Mouse (Mus musculus) forebrain, embryonic 10.5 days (tissue): Measurements from ENCODE around the gene Psmd5. TPM values are rescaled to one million over a fixed set of nuclear protein-coding genes. Genes with fewer than 3 reads are reported as not detected.

ENCODE experiments used
- DNase-seq: peaks from one replicate; pipeline ENCODE4 v3.0.0-alpha.2; 2017; ENCODE audit warnings: low spot score; ENCODE audit errors: extremely low spot score
- H3K27ac ChIP-seq: fragments of 300-500 bp; sonication (generic); 2 replicates; pipeline ENCODE4 v1.5.1; 2016; ENCODE audit warnings: mild to moderate bottlenecking
- H3K27me3 ChIP-seq: fragments of 300-500 bp; sonication (generic); 2 replicates; pipeline ENCODE4 v1.6.1; 2016; ENCODE audit warnings: mild to moderate bottlenecking; ENCODE audit not compliant: poor library complexity, severe bottlenecking
- H3K36me3 ChIP-seq: fragments of 300-500 bp; sonication (generic); replicated peaks from 2 replicates; pipeline ENCODE4 v1.6.1; 2016; ENCODE audit warnings: mild to moderate bottlenecking, moderate library complexity
- H3K4me1 ChIP-seq: fragments of 300-500 bp; sonication (generic); 2 replicates; pipeline ENCODE4 v1.6.1; 2016
- H3K4me3 ChIP-seq: fragments of 300-500 bp; sonication (generic); 2 replicates; pipeline ENCODE4 v1.5.1; 2016; ENCODE audit warnings: mild to moderate bottlenecking, moderate library complexity
- H3K9me3 ChIP-seq: fragments of 300-500 bp; sonication (generic); 2 replicates; pipeline ENCODE4 v1.6.1; 2016; ENCODE audit warnings: mild to moderate bottlenecking, moderate library complexity
- WGBS: fragments of 180-500 bp; shearing (Covaris S2); methylation state at CpG from one replicate; pipeline ENCODE4 v1.1.7; 2016; 5-methylcytosine and 5-hydroxymethylcytosine counted together
- polyA plus RNA-seq: library from polyadenylated mRNA; unstranded; fragments of >200 nt; fragmentation: Nextera tagmentation; extraction: Ambion mirVana; gene quantifications from 2 replicates; pipeline ENCODE4 v1.2.1, GENCODE M21; 2016

Psmd5 gene
- 127 and 135 TPM in 2 replicates for polyA plus RNA-seq

DNA sequence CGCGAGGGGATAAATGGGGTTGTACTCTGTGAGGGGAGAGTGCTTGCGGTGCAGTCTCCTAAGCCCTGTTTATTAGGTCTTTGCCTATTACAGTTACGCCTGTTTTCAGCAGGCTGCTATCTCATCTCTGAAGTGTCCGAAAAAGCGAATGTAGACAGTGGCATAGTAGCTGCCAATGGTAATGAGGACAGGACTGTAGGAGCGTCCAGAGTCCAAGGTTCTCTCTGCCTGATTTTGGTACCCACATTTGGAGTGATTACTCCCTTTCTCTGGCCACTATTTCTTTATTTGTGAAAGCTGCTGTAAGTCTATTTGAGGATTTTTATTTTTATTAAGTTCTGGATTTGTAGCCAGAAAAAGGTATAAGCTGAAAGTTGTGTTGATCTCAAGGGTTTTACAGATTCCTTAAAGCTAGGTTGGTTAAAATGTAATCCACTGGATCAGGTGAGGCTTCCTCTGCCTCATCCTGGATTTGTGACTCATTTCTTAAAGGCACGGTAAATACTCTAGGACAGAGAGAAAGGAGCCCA, at the start of gene Psmd5:
TSS of gene Psmd5 (minus strand) at position 153 of the 530 bp plus-strand sequence.
- H3K4me1 ChIP-seq, result peaks cover 32% of the 10 kb centered on the region
- no peak for DNase-seq
- 12% methylated on average over 8 of the region's 8 CpGs for WGBS
- no peaks in the 10 kb centered on the region for H3K9me3 ChIP-seq
- no peaks in the 10 kb centered on the region for H3K36me3 ChIP-seq
- H3K4me3 ChIP-seq, result peak within 1 kb of the TSS; percentile 40
- H3K27ac ChIP-seq, result no peak within 1 kb of the TSS
- peaks cover 66% of the 10 kb centered on the region for H3K27me3 ChIP-seq

DNA sequence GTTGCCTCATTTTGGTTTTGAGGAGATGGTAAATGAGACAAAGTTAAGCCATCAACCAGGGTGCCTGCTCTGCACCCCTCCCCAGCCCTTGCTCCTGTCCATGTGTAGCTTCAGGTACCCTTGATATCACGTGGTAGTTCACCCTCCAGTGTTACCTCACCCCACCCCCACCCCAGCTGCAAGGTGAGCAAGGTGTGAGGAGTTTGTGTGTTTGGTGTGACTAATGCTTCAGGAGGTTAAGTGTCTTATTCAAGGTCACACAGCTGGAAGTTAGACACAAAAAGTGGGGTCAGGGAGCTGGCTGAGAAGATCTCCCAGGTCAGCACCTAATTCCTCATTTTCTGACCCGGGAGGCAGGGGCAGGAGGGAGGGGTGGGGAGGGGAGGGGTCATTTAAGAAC, 48.0 kb upstream of the Psmd5 start:
- no peaks in the 10 kb centered on the region for H3K9me3 ChIP-seq
- H3K27ac ChIP-seq, result no peak overlapping the region
- H3K4me3 ChIP-seq, result no peak overlapping the region
- 25% methylated on average over 2 of the region's 2 CpGs for WGBS
- 0 out of 2 replicates have a peak, but pooled peaks cover under 1% of the 10 kb centered on the region for H3K27me3 ChIP-seq
- H3K4me1 ChIP-seq, result peaks cover 17% of the 10 kb centered on the region
- DNase-seq, result no peak
- no peaks in the 10 kb centered on the region for H3K36me3 ChIP-seq

DNA sequence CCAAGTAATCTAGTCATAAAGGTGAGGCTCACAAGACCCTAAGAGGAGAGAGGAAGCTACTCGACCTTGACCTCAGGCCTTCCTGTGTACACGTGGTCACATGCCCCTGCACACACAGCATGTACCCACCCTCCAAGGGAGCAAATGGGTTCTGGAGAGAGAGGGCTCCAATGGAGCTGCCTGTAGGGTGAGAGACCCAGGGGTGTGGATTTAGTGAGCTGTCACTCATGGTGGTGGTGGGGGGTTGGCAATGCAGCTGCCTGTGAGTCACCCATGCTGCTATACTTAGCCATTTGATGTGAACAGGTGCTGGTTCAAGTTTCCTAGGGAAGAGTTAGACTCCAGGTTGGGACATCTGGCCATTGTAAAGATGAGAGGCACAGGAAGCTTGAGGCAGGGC, 45.4 kb upstream of the Psmd5 start:
- no peak overlapping the region for H3K27ac ChIP-seq
- no peak overlapping the region for H3K4me3 ChIP-seq
- H3K4me1 ChIP-seq, result peaks cover 17% of the 10 kb centered on the region
- WGBS, result 67% methylated on average over 2 of the region's 2 CpGs
- H3K9me3 ChIP-seq, result no peaks in the 10 kb centered on the region
- no peak for DNase-seq
- no peaks in the 10 kb centered on the region for H3K36me3 ChIP-seq
- peaks cover 15% of the 10 kb centered on the region for H3K27me3 ChIP-seq

DNA sequence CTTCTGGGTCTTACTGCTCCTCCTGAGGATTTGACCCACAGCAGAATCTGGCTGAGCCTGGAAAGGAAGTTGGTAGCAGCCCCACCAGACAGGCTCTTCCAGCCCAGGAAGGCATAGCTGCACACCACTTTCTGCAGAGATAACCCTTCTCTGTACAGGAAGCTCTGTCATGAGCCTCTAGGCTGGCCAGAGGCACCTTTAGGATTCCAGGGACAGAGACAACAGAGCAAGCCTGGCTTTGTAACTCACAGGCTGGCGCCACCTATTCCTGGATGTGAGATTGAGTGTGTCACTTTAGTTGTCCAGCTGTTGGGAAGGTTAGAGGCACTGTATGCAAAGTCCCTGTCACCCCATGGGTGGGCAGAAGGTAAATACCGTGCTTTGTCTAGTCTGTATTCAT, 40.3 kb upstream of the Psmd5 start:
- peaks cover 66% of the 10 kb centered on the region for H3K27me3 ChIP-seq
- 46% methylated on average over 2 of the region's 2 CpGs for WGBS
- no peaks in the 10 kb centered on the region for H3K36me3 ChIP-seq
- no peak overlapping the region for H3K4me3 ChIP-seq
- DNase-seq, result no peak
- no peaks in the 10 kb centered on the region for H3K9me3 ChIP-seq
- H3K4me1 ChIP-seq, result peaks cover 30% of the 10 kb centered on the region
- no peak overlapping the region for H3K27ac ChIP-seq

DNA sequence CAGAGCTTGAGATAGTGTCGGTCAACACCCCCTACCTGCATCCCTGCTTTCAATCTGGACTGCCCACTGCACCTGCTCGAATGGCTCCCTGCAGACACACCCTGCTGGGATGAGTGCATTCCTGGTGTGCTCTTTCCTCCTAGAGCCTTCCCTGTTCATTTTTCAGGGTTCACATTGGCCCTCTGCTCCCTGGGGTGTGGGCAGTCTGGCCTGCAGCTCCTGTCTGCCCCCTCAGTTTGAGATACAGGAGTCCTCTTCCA, 40.0 kb upstream of the Psmd5 start:
- 9% methylated on average over 2 of the region's 2 CpGs for WGBS
- peaks cover 69% of the 10 kb centered on the region for H3K27me3 ChIP-seq

DNA sequence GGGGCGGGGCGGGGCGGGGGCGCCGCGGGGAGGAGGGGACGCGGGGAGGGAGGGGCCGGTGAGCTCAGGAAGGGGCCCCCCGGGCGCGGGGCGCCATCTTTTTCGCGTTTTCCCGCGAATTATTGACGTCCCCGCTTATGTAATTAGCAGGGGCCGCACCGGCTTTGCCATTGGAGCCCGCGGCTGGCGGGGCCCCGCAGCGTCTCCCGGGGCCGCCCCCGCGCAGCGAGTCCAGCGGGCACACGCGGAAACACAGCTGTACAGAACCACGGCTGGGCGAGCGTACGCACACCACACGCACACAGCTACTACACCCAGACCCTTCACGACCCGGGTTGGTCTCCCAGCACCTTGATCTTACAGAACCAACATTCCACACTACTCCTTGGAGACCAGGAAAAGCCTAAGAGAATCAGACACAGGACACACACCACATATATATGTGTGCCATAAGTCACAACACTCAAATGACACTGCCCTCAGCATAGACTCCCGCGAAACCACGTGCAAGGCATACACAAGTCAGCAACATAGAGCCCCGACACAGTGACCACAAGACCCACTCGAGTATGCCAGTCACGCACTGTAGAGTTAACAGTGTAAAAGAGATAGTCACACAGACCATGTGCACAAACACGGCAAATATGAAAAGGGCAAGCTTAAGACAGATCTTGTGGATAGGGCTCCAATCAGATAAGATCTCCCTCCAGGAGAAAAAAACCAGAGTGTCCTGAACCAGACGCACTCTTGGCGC, 39.5 kb upstream of the Psmd5 start:
- 3% methylated on average over 44 of the region's 50 CpGs for WGBS
- Histone ChIP-seq H3K27ac (peak overlapping the region; percentile 83), H3K36me3 (no peaks in the 10 kb centered on the region), H3K4me3 (peak overlapping the region; percentile 75), H3K27me3 (peaks cover 74% of the 10 kb centered on the region), H3K9me3 (no peaks in the 10 kb centered on the region), H3K4me1 (peaks cover 30% of the 10 kb centered on the region)
- DNase-seq, result peak; percentile 42

More for the DNA sequence above, 40.0 kb upstream of the Psmd5 start:
- peaks cover 30% of the 10 kb centered on the region for H3K4me1 ChIP-seq
- peak overlapping the region; percentile 75; the same call in 1 of the 2 replicates for H3K4me3 ChIP-seq
- H3K36me3 ChIP-seq, result no peaks in the 10 kb centered on the region
- H3K9me3 ChIP-seq, result no peaks in the 10 kb centered on the region
- H3K27ac ChIP-seq, result no peak overlapping the region
- DNase-seq, result no peak

DNA sequence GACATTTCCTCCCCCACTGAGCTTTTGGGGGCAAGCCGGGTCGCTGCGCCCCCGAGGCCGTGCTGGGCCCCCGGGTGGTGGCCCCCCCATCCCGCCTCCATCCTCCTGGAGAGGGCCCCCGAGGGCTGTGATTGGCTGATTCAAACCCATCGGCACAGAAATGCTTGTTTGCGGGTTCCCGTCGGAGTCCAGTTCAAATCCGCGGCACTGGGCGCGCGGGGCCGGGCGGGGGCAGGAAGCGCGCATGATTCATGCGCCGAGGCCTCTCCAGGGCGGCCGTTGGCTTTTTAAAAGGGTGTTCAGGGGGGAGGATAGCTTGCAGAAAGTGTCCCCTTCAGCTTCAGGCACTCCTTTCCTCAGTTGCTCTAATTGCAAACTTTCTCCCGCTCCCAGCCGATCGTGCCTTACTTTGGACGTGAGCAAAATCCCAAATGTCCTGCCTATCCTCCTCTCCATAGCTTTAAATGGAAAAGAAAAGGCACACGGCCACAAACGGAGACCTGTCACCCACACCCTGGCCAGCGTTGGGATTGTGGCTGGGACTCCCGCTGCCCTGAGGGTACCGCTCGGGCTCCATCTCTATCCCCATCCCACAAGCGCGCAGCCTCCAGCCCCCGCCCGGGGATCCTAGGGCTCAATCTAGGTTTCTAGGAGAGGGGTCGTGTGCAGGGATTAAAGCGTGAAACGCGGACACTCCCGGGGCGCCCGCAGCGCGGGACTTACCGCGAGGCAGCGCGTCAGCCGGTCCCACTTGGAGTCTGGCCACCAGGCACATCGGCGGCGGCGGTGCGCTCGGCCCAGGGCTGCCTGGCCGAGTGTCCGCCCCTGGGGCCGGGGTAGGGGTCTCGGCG, 38.7 kb upstream of the Psmd5 start, which contains the start of gene Phf19:
TSS of gene Phf19 (minus strand) at position 809 of the 851 bp plus-strand sequence.
- H3K9me3 ChIP-seq, result no peaks in the 10 kb centered on the region
- H3K4me1 ChIP-seq, result peaks cover 30% of the 10 kb centered on the region
- no peaks in the 10 kb centered on the region for H3K36me3 ChIP-seq
- DNase-seq, result peak; percentile 40
- peak within 1 kb of the TSS; percentile 75 for H3K4me3 ChIP-seq
- 1% methylated on average over 64 of the region's 64 CpGs for WGBS
- H3K27me3 ChIP-seq, result peaks cover 78% of the 10 kb centered on the region
- peak within 1 kb of the TSS; percentile 83 for H3K27ac ChIP-seq

DNA sequence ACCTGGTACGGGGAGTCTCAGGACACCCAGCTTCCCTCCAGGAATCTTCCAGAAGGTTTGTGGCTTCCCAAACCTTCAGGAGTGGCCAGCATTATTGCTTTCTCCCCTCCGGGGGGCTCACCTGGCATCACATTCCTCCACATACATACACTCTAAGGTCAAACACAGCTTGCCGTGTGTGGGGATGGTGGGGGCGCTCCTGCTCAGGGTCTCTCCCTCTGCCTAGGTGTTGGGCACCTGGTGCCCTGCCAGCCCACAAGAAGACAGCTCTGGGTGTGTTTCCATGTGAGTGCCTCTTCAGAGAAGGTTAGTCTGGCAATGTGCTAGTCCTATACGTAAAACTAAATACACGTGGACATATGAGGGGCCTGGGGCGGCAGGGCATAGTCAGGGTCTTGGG, 37.8 kb upstream of the Psmd5 start:
- peaks cover 30% of the 10 kb centered on the region for H3K4me1 ChIP-seq
- no peaks in the 10 kb centered on the region for H3K36me3 ChIP-seq
- DNase-seq, result no peak
- peaks cover 82% of the 10 kb centered on the region for H3K27me3 ChIP-seq
- H3K4me3 ChIP-seq, result peak overlapping the region; percentile 75
- WGBS, result 38% methylated on average over 7 of the region's 7 CpGs
- H3K9me3 ChIP-seq, result no peaks in the 10 kb centered on the region
- H3K27ac ChIP-seq, result no peak overlapping the region

DNA sequence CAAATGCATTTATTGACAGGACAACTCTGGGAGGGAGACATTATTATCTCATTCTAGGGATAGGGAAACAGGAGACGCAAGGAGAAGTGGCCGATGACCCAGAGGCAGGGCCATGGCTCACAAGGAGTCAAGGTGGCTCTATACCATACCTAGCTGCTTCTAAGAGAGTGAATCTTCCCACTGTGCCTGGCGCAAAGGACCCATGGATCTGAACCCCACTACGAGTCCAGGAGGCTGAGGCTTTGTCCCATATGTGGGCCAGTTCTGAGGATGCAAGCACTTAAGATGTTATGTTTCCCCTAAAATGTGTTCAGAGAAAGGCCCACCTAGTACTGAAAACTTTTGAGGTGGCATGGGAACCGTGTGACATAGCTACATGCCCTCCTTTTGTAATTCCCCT, 37.1 kb upstream of the Psmd5 start:
- no peaks in the 10 kb centered on the region for H3K9me3 ChIP-seq
- H3K27ac ChIP-seq, result no peak overlapping the region
- no peak for DNase-seq
- no peak overlapping the region for H3K4me3 ChIP-seq
- H3K4me1 ChIP-seq, result peaks cover 34% of the 10 kb centered on the region
- H3K27me3 ChIP-seq, result peaks cover 80% of the 10 kb centered on the region
- WGBS, result 83% methylated on average over 5 of the region's 5 CpGs
- H3K36me3 ChIP-seq, result no peaks in the 10 kb centered on the region

DNA sequence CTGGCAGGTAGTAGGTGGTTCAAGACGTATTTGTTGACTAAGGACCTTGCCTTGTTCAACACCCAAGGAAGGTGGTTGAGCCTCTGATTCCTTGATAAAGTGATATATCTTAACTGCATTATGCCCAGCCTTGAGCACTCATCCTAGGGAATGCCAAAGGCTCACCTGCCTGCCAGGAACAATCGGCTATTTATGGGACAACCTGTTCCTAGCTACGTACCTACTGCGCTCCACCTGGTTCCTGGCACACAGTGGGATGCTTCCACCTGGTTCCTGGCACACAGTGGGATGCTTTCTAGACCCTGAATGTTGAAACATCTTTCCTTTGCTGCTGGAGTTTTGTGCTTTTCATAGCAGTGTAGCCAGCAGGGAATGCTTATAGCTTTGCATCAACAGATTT, 35.0 kb upstream of the Psmd5 start:
- 89% methylated on average over 4 of the region's 4 CpGs for WGBS
- H3K4me1 ChIP-seq, result peaks cover 42% of the 10 kb centered on the region
- H3K27me3 ChIP-seq, result peaks cover 78% of the 10 kb centered on the region
- no peak for DNase-seq
- H3K9me3 ChIP-seq, result no peaks in the 10 kb centered on the region
- H3K36me3 ChIP-seq, result no peaks in the 10 kb centered on the region
- no peak overlapping the region for H3K27ac ChIP-seq
- no peak overlapping the region for H3K4me3 ChIP-seq

DNA sequence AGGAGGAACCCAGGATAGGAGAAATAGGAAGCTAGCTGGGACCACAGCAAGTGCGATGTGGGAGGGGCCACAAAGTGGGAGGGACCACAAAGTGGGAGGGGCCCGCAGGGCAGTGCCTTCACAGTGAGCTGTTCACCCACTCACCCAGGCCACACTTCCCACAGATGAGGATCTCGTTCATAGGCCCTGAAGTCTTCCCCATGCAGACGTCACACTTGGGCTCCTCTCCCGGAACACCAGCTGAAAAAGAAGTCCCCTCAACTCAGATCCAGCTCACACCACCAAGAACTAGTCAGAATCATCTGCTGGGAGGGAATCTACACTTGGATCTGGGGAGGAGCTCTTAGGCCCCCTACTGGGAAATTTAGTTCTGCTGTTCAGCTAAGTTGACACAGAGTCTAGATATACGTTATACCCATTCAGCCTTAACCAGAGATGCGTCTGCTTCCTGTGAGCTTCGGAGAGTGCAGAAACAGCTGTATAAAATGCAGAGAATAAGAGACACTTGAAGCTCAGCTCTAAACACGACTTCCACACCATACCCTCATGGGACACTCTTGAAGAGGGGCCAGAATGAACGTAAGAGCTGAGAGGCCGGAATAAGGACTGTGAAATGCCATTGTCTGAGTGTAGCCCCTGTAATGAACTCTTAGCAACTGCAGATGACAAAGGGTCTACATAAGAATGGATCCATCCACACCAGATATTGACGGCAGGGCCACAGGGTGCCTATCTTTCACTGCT, 32.3 kb upstream of the Psmd5 start:
- Histone ChIP-seq H3K27ac (no peak overlapping the region), H3K4me1 (peaks cover 29% of the 10 kb centered on the region)
- WGBS, result 58% methylated on average over 12 of the region's 12 CpGs

DNA sequence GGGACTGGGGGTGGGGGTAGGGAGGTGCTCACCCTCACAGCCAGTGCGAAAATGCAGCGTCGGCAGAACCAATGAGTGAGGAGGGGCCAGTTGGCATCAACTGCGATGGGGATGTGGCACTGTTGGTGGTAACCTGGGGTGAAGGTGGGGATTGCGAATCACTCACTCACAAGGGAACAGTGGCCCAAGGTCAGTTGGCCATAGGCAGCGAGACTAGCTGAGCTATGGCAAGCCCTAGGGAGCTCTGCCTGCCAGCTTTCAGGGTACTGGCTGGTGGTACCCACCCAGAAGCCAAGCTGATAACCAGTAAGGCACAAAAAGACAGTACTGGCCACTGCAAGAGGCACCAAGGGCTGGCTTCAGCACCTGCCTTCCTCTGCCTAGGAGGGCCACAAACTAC, 31.7 kb upstream of the Psmd5 start:
- Histone ChIP-seq H3K4me3 (no peak overlapping the region), H3K9me3 (no peaks in the 10 kb centered on the region), H3K27me3 (peaks cover 45% of the 10 kb centered on the region), H3K36me3 (peaks cover 3% of the 10 kb centered on the region; the same call in 1 of the 2 replicates), H3K4me1 (peaks cover 29% of the 10 kb centered on the region), H3K27ac (no peak overlapping the region)
- WGBS, result 75% methylated on average over 6 of the region's 6 CpGs
- no peak for DNase-seq

More for the DNA sequence above, 32.3 kb upstream of the Psmd5 start:
- no peak for DNase-seq
- no peaks in the 10 kb centered on the region for H3K9me3 ChIP-seq
- peaks cover 51% of the 10 kb centered on the region for H3K27me3 ChIP-seq
- no peak overlapping the region for H3K4me3 ChIP-seq
- no peaks in the 10 kb centered on the region; the same call in 1 of the 2 replicates for H3K36me3 ChIP-seq
